Mouse (Mus musculus) frontal cortex, adult (tissue): ENCODE data around the gene Hist1h3b.
"Not testable (repeated sequence)": the region's sequence is repeated elsewhere in the genome, so short reads cannot be mapped to it uniquely, and the experiment has no call there.

Source experiments
- ATAC-seq: cut with Nextera tagmentation; 2 replicates; pipeline ENCODE4 v1.9.2; 2017; ENCODE audit warnings: mild to moderate bottlenecking, moderate library complexity, mixed read lengths; ENCODE audit not compliant: low TSS enrichment

Hist1h3b gene

DNA sequence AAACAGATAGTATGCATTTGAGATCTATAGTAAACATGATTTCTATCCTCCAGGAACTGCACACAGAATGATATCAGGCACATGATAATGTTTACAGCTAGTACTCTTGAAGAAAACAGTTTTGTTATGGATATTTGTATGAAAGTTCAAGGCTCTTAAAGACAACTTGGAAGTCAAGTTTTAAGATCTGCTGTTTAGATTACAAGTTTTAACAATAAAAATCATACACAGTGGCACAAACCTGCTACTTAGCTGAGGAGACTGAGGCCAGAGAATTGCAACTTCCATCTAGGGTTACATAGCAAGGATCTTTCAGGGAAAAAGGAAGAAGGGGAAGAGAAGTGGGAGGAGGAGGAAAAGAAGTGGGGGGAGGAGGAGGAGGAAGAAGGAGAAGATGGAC, 2.9 kb downstream of the Hist1h3b start:
- ATAC-seq, result no peak

DNA sequence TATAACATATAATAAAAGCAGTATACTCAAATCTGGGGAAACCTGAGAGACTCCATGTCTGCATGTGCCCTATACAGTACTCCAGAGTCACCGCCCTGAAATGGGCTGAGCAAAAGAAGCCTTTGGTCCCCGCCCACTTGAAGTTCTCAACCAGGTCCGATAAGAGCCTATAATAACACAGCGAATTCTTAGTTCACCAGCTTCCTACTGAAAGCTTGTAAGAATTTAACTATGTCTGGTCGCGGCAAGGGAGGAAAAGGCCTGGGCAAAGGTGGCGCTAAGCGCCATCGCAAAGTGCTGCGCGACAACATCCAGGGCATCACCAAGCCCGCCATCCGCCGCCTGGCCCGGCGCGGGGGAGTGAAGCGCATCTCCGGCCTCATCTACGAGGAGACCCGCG, 4.7 kb downstream of the Hist1h3b start, which contains the start of gene Hist1h4b:
Gene Hist1h4b, plus strand, starts transcription at position 224 of the 400 bp plus-strand sequence.
- ATAC-seq, result peak; percentile 73

DNA sequence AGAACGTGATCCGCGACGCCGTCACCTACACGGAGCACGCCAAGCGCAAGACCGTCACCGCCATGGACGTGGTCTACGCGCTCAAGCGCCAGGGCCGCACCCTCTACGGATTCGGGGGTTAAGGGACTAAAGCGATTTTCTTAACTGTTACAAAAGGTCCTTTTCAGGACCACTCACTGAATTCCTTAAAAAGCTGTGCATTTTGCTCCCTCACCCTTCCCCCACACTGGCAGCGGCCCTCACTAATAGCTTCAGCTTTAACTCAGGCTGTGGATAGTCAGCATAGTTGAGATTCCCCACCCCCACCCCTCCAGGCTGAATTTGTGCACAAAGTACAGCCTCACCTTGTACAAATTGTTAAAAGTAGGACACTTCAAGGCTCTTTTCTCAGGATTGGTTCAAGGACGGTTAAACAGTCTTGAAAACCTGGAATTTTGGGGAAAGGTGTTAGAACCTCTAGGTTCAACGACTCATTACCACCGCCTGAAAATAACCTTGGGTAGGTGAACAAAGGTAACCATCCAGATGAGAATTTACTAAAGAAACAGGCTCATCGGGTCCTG, 5.2 kb downstream of the Hist1h3b start:
- ATAC-seq, result no peak

DNA sequence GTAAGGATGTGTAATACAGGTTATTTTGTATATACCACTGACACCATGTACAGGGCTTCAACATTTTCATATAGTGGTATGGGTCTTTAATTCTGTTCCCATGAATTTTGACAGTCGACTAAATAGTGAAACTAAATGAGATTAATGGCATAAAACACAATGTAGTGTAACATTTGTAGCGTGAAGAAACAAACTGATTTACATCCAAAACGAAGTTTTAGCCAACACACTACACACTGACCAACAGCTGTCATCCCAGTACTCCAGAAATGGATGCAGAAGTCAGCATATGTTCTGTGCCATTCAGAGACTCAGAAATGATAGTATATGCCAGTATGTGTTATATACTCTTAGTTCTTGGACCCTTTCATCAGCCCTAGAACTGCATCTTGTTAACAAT, 5.9 kb downstream of the Hist1h3b start:
- no peak for ATAC-seq

DNA sequence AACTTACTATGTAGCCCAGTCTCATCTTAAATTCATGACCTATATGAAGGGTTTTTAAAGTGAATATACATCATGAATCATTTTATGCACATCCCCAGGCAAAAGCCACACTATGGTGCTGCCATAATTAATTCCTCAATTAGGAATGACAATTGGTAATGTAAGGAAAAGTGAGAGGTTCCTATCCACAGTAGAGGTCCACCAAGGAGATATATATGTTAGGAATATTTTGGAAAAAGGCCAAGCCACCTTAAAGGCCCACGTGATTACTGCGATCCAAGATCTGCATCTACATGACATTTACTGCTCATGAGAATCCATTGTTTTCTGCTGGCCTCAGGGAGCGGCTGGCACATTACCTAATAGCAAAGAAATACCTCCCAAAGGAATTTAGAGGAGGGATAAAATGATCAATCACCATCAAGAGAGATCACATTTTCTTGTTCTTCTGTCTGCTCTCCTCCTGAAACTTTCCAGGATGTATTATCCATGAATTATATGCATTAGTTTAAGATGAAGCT, 7.2 kb downstream of the Hist1h3b start:
- no peak for ATAC-seq

DNA sequence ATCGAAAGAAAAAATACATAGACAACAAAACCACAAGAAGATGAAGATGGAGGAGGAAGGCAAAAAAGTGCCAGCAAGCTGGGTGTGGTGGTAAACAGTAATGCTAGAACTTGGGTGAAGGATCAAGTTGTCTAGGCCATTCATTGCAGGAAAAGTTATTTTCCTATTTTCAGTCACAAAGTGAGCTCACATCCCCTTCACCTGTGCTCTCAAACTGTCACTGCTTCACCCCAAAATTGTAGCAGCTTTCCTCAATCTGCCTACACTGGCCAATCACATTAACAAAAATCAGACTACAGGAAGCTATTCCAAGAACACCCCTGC, 7.8 kb downstream of the Hist1h3b start:
- no peak for ATAC-seq

DNA sequence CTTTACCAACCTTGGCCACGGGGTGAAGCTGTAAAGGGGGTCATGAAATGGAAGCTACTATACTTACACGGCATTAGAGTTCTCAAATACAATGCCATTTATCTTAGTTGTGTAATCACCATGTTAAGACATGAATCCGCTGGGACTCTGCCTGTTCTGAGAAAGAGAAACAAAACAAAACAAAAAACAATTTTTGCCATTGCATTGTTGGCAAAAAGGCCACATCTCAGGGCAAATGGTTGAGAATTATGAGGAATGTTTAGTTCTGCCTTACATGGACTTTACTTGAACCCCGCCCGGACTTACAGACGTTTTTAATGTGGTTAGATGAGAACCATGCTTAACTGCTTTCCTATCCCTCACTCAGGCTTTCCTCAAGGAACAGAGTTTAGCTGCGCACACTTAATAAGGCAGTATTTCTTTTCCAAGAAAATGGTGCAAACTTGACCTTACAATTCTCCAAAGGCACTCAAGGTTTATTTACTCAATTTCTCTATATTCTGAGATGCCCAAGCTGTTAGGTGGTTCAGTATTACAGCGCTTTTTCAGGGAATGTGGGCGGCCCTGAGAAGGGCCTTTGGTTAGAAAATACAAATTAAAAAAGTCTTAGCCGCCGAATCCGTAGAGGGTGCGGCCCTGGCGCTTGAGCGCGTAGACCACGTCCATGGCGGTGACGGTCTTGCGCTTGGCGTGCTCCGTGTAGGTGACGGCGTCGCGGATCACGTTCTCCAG, 8.3 kb downstream of the Hist1h3b start:
- no peak for ATAC-seq

DNA sequence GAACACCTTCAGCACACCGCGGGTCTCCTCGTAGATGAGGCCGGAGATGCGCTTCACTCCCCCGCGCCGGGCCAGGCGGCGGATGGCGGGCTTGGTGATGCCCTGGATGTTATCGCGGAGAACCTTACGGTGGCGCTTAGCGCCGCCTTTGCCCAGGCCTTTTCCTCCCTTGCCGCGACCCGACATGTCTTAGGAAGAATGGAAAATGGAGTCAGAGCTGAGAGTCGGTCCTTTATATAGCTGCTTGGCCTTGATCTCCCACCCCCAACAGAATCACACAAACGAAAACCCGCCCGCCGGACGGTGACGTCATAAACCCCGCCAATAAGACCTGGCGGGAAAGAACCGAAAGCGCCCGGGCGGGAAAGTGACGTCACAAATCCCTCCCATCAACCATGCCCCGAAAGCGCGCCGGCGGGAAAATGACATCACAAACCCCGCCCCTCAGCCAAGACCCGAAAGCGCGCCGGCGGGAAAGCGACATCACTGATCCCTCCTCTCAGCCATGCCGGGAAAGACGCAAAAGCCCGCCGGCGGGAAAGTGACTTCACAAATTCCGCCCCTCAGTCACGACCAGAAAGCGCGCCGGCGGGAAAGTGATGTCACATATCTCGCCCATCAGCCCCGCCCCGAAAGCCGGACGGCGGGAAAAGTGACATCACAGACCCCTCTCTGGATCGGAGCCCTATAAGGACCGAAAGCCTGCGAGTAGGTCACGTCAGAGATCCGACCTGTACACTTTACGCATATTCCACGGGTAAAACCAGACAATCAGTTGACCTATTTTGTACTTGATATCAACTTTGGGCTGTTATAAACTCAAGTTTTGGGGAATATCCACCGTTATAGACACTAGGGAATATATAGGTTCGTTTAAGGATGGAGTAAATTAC, 9.2 kb downstream of the Hist1h3b start, which contains the start of gene Hist1h4a:
Gene Hist1h4a, minus strand, starts transcription at position 259 of the 893 bp plus-strand sequence.
- ATAC-seq, result peak; percentile 53

DNA sequence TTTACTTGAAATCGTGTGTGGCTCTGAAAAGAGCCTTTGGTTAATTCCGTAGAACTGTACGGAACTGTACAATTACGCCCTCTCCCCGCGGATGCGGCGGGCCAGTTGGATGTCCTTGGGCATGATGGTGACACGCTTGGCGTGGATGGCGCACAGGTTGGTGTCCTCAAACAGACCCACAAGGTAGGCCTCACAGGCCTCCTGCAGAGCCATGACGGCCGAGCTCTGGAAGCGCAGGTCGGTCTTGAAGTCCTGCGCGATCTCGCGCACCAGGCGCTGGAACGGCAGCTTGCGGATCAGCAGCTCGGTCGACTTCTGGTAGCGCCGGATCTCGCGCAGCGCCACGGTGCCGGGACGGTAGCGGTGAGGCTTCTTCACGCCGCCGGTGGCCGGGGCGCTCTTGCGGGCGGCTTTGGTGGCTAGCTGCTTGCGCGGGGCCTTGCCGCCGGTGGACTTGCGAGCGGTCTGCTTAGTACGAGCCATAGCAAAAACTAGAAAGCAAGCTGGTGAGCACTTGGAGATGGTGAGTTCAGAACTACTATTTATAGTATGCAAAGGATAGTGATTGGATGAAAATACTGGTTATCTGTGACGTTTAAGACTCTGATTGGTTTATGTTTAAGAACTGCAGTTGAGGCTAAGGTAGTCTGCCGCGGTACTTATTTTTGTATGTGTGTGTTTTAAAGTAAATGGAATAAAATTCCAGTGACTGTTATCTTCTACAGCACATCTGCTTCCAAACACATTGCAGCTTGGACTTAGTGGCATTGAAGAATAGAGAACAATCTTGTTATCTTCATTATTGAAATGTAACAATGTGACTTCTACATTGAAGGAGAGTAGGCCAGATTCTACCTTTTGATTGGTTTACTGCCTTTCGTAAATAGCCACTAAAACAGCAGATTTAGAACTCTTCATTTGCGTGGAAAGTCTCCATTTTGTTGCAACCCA, 10.1 kb downstream of the Hist1h3b start, which contains the start of gene Hist1h3a:
Gene Hist1h3a, minus strand, starts transcription at position 516 of the 951 bp plus-strand sequence.
- peak; percentile 73 for ATAC-seq

DNA sequence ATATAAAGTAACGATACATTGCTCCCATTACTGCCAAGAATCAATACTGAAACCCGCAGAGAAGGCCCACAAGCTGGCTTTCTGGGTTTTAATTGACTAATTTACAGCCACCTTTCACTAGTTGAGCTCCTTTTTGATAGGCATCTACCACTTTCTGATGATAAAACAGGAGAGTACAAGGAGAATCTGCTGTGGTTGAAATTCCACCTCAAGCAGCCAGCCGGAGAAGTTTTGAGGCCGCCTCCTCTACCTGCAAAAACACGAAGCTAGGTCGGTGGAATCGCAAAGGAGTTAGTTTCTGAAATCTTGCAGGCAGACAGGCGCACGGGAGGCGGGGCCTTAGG, 11.1 kb downstream of the Hist1h3b start:
- no peak for ATAC-seq

DNA sequence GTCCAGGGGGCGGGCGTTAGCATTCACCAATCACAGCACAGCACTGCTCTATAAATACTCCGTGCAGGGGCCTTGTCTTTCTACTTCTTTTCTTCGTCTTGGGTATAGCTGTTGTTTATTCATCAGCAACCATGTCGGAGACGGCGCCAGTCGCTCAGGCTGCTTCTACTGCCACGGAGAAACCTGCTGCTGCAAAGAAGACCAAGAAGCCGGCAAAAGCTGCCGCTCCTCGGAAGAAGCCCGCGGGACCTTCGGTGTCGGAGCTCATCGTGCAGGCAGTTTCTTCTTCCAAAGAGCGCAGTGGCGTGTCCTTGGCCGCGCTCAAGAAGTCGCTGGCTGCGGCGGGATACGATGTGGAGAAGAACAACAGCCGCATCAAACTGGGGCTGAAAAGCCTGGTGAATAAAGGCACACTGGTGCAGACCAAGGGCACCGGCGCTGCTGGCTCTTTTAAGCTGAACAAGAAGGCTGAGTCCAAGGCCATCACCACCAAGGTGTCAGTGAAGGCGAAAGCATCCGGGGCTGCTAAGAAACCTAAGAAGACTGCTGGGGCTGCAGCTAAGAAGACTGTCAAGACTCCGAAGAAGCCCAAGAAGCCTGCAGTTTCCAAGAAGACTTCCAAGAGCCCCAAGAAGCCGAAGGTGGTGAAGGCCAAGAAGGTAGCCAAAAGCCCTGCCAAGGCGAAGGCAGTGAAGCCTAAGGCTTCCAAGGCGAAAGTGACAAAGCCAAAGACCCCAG, 11.7 kb downstream of the Hist1h3b start, which contains the start of gene Hist1h1a:
Gene Hist1h1a, plus strand, starts transcription at position 81 of the 738 bp plus-strand sequence.
- ATAC-seq, result peak; percentile 71

DNA sequence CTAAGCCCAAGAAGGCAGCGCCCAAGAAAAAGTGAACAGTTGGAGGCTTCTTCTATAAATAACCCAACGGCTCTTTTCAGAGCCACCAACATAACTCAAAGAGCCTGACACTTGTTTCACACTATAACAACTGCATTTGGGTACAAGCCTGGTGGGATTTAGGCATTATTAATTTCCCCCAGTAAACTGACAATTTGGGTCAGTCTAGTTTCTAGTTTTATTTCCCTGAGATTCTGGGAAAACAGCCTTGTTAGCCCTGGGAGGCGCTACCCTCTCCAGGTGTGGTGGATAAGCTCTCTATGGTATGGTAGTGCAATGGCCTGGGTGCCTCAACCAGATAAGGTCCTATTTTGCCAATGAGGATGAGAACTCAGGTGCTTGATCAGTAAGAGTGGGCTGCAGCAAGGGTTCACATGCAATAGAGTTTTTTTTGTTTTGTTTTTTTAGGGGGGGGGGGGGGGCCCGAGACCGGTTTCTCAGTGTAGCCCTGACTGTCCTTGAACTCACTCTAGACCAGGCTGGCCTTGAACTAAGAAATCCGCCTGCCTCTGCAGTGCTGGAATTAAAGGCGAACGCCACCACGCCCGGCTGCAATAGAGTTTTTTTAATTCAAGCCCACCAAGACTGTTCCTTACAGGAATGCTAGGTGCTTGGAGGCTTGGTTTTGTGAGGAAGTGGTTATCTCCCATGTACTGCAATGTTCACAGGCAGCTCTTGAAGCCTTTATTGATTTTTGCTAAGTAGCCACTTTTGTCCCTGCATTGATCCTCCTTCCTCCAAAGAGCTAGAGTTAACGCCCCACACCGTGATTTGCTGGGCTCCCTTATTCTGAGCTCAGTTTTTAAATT, 12.5 kb downstream of the Hist1h3b start:
- no peak for ATAC-seq

DNA sequence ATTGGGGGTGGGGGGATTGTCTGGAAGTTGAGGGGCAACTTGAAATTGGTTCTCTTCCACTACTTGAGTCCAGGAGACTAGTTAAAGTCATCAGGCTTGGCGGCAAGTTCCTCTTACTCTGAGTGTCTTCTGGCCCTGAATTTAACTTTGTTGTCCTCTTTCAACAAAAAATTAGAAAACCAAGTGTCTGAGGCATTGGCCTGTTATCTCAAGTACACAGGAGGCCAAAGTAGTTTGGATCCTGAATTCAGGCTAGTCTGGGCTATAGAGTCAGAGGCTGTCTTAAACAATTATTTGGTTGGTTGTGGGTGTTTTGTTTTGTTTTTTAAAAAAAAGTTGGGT, 13.1 kb downstream of the Hist1h3b start:
- no peak for ATAC-seq

DNA sequence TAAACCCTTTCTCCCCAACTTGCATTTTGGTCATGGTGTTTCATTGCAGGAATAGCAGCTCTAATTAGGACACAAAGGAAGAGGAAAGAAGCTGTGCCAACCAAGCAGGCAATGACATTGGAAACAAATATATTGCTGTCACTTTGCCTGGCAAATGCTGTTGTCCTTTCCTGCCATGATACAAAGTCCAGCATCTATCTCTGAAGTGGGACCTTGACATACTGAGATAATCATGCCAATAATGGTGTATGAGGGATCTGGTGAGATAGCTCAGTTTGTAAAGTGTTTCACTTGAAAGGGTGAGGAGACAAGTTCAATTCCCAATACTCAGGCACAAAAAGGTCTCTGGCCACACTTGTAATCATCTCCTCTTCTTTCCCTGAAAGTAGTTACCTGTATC, 14.7 kb downstream of the Hist1h3b start:
- no peak for ATAC-seq

DNA sequence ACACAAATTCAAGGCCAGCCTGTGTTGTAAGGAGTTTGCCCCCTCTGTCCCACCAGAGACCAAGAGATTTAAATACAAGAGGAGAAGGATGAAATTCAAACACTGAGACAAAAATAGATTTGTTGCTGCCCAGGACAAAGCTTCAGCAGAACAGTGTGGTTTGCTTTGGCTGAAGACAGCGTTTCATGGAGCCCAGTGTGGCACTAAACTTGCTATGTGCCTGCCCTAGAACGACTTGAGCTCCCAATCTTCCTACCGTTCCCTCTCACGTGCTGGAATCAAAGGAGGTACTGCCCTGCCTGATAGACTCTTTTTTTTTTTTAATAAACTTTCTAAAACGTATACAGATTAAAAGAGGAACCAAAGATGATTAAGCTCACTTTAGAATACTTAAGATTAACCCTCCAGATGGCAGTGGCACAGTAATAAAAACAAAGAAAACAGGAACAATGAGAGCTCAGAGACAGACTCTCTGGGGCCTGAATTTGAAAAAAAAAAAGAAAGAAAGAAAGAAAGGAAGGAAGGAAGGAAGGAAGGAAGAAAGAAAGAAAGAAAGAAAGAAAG, 16.8 kb downstream of the Hist1h3b start:
- no peak for ATAC-seq

DNA sequence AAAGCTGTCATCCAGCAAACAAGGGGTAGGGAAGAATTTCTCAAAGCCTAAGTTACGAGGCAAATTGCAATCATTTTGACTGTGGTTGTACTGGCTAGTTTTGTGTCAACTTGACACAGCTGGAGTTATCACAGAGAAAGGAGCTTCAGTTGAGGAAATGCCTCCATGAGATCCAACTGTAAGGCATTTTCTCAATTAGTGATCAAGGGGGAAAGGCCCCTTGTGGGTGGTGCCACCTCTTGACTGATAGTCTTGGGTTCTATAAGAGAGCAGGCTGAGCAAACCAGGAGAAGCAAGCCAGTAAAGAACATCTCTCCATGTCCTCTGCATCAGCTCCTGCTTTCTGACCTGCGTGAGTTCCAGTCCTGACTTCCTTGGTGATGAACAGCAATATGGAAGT, 17.5 kb downstream of the Hist1h3b start, which contains the start of gene Trim38:
Gene Trim38, plus strand, starts transcription at position 301 of the 400 bp plus-strand sequence.
- not testable (repeated sequence) for ATAC-seq

DNA sequence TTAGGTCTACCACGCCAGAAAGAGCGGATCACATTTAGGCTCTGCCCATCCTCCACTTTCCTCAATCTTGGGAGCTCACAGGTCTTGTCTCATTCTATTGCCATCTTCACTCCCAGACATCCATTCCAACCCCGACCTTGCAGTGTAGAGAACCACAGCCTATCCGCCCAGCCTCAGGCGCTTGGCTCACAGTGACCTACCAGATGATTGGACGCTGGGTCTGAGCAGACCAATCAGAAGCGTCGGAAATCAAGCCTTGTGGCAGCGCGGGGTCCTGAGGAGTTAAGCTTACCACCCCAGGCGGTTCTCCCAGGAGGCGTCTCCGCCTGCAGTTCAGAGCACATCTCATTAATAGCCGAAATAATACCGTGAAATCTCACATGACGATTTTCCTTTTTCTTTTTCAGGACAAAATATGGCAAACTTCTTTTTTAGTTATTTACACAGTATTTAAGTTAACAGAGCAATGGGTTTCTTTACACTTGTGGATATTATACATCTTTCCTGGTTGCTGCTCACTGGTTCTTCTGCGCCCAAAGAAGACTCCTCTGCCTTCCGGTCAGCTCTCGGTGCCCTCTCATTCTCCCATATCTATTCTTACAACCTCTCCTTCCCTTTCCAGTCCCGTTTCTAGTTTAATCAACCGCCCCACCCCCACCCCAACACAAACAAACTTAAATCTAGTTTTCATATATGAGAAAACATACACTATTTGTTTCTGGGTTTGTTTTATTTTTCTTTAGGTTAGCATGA, 20.7 kb downstream of the Hist1h3b start:
- ATAC-seq, result peak; percentile 91

DNA sequence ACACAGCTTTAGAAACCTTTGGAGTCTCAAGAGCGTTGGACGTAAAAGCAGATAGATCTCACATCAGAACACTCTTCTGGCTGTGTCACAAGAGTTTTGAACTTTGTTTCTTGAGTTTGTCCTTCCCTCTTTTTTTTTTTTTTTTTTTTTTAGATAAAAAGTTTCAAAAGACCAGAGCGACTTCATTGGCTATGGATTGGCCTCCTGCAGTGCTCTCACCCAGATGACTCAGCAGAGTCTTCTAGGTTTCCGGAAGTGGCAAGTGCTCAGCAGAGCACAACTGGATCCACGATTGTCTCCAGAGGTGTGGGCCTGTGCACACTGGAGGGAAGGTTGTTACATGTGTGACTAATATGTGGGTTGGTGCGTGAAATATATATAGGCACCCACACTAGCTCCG, 26.3 kb downstream of the Hist1h3b start:
- ATAC-seq, result no peak
